Mouse (Mus musculus): ENCODE results near the gene Samhd1. TPM values are rescaled to one million over a fixed set of nuclear protein-coding genes. Genes with fewer than 3 reads are reported as not detected.

Samhd1 gene
- total and polyA plus RNA-seq, 3 experiments = 32.8 to 79.5 (median 67.9) TPM

DNA sequence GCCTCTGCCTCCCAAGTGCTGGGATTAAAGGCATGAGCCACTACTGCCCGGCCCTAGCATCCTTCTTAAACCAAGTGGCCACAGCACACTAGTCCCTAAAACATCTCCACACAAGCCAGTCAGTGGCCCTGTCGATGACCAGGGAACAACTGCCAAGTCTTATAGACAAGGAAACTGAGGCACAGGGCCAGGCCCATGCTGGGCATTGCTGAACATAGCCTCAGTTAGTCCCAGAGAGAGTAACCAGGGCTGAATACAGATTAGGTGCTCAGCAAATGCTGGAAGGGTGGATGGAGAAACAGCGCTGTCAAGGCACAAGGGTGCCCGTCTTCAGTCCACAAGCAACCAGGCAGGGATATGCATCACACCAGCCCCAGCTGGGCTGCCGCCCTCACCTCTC lies 81.9 kb downstream of the Samhd1 start:
- in situ Hi-C loops (cut with MboI; ENCODE audit: low pct_ligation_motif_present, low pct_unique_long_range_greater_than_20kb, low sequenced_read_pairs) (no loop called here), dilution Hi-C loops (cut with MboI; ENCODE audit: extremely low pct_ligation_motif_present, extremely low pct_unique_long_range_greater_than_20kb, low sequenced_read_pairs) (no loop called here)
- Histone ChIP-seq H3K4me1 (ENCODE audit: control insufficient read depth in 1 of 2, insufficient read depth in 2 of 2) (peaks cover 8 to 54% of the 10 kb centered on the region in 2 experiments), H3K27me3 (replicated peaks) (no peaks in the 10 kb centered on the region), H3K4me2 (ENCODE audit: insufficient read depth, low read depth, poor library complexity, severe bottlenecking) (no peak overlapping the region), H3K79me2 (replicated peaks; ENCODE audit: control insufficient read depth, extremely low read depth, insufficient read depth, poor library complexity, severe bottlenecking) (no peaks in the 10 kb centered on the region), H3K4me3 (replicated peaks in 1 of 3; ENCODE audit: low read depth in 2 of 3, low read length in 2 of 3, poor library complexity in 1 of 3) (no peak overlapping the region), H3K27ac (ENCODE audit: insufficient read depth, low read depth) (no peak overlapping the region), H3K36me3 (replicated peaks in 1 of 2; ENCODE audit: control insufficient read depth in 1 of 2, insufficient read depth in 1 of 2, low read length in 1 of 2) (peaks cover 0 to 9% of the 10 kb centered on the region in 2 experiments), H3K9me3 (replicated peaks; ENCODE audit: low read length) (no peaks in the 10 kb centered on the region), H3K9ac (ENCODE audit: insufficient read depth, low read depth) (no peak overlapping the region)
- no peak for DNase-seq (ENCODE audit: extremely low read depth)
- no peak for TF ChIP-seq USF2 (conservative IDR thresholded peaks at IDR 0.05; ENCODE audit: low read depth, low read length)
- no peak for TF ChIP-seq RAD21 (IDR thresholded peaks at IDR 0.05; ENCODE audit: low read depth, low read length)
- no peak for TF ChIP-seq GABPA (IDR thresholded peaks at IDR 0.05; ENCODE audit: insufficient replicate concordance, low read depth, low read length)
- no peak for TF ChIP-seq BHLHE40 (IDR thresholded peaks at IDR 0.05; ENCODE audit: low read depth, low read length)
- no peak for TF ChIP-seq MYC (IDR thresholded peaks at IDR 0.05; ENCODE audit: low read depth, low read length)
- TF ChIP-seq SMC3 (IDR thresholded peaks at IDR 0.05; ENCODE audit: low read depth, low read length) = no peak
- no peak for TF ChIP-seq ETS1 (conservative IDR thresholded peaks at IDR 0.05; ENCODE audit: low read depth, low read length)
- no peak for TF ChIP-seq NRF1 (IDR thresholded peaks at IDR 0.05; ENCODE audit: low read depth, low read length)
- TF ChIP-seq UBTF (IDR thresholded peaks at IDR 0.05; ENCODE audit: low read depth, low read length) = no peak
- TF ChIP-seq NELFE (IDR thresholded peaks at IDR 0.05; ENCODE audit: low read depth, low read length) = no peak
- no peak for TF ChIP-seq CTCF (conservative IDR thresholded peaks at IDR 0.05 in 1 of 2, IDR thresholded peaks at IDR 0.05 in 1 of 2; ENCODE audit: low read depth in 2 of 2, low read length in 2 of 2)
- no peak for TF ChIP-seq RCOR1 (conservative IDR thresholded peaks at IDR 0.05; ENCODE audit: low read depth, low read length)
- no peak for TF ChIP-seq ZC3H11A (IDR thresholded peaks at IDR 0.05; ENCODE audit: low read depth, low read length)
- no peak for TF ChIP-seq PAX5 (IDR thresholded peaks at IDR 0.05; ENCODE audit: low read length)

DNA sequence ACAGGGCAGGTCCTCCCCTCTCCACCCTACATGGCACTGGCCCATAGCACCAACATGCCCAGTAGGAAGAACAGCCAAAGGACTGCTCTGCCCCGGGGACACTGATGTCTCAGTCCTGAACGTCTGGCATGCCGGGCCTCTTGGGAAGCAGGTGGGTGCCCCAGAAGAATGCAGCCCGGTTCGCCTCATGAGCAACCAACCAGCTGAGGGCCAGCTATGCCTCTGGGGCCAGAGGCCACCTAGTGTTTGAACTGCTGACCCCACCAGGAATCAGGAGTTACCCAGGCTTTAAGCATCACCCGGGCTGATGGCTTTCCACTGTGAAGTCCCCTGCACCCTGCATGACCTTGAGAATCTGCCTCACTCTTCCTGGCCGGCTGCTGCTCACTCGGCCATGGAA lies 82.6 kb downstream of the Samhd1 start:
- no peak for DNase-seq (ENCODE audit: extremely low read depth)
- dilution Hi-C loops (cut with MboI; ENCODE audit: extremely low pct_ligation_motif_present, extremely low pct_unique_long_range_greater_than_20kb, low sequenced_read_pairs) (no loop called here), in situ Hi-C loops (cut with MboI; ENCODE audit: low pct_ligation_motif_present, low pct_unique_long_range_greater_than_20kb, low sequenced_read_pairs) (no loop called here)
- no peak for TF ChIP-seq HCFC1 (IDR thresholded peaks at IDR 0.05; ENCODE audit: low read depth, low read length)
- Histone ChIP-seq H3K79me2 (replicated peaks; ENCODE audit: control insufficient read depth, extremely low read depth, insufficient read depth, poor library complexity, severe bottlenecking) (no peaks in the 10 kb centered on the region), H3K27ac (ENCODE audit: insufficient read depth, low read depth) (no peak overlapping the region), H3K9me3 (replicated peaks; ENCODE audit: low read length) (no peaks in the 10 kb centered on the region), H3K4me2 (ENCODE audit: insufficient read depth, low read depth, poor library complexity, severe bottlenecking) (no peak overlapping the region), H3K27me3 (replicated peaks) (no peaks in the 10 kb centered on the region), H3K4me1 (ENCODE audit: control insufficient read depth in 1 of 2, insufficient read depth in 2 of 2) (peaks cover 8 to 51% of the 10 kb centered on the region in 2 experiments), H3K36me3 (replicated peaks in 1 of 2; ENCODE audit: control insufficient read depth in 1 of 2, insufficient read depth in 1 of 2, low read length in 1 of 2) (peaks cover 0 to 9% of the 10 kb centered on the region in 2 experiments), H3K4me3 (replicated peaks in 1 of 3; ENCODE audit: low read depth in 2 of 3, low read length in 2 of 3, poor library complexity in 1 of 3) (no peak overlapping the region), H3K9ac (ENCODE audit: insufficient read depth, low read depth) (no peak overlapping the region)

Measured in CH12.LX (cell line).